Mouse (Mus musculus) spleen, adult 2 months (tissue): ENCODE measurements around the gene Pacrg. TPM values are rescaled to one million over a fixed set of nuclear protein-coding genes. Genes with fewer than 3 reads are reported as not detected.

Source experiments
- DNase-seq, 2 experiments: peaks; one replicate each; pipeline versions ENCODE4 v3.0.0 to v3.0.0-alpha.2; 2012 to 2021; ENCODE audit warnings: low spot score in 2 of 2, low read depth in 1 of 2
- H3K27ac ChIP-seq: fragments of 200-500 bp; 2 replicates; pipeline ENCODE4 v1.5.1; 2012; ENCODE audit warnings: low read length, inconsistent platforms; ENCODE audit not compliant: insufficient read depth
- H3K27me3 ChIP-seq: fragments of 200-500 bp; 2 replicates; pipeline ENCODE4 v1.6.1; 2012; ENCODE audit warnings: mild to moderate bottlenecking, moderate library complexity, low read length, inconsistent platforms; ENCODE audit not compliant: control insufficient read depth, insufficient read depth
- H3K36me3 ChIP-seq: fragments of 200-500 bp; 2 replicates; pipeline ENCODE4 v1.6.1; 2012; ENCODE audit warnings: mild to moderate bottlenecking, low read length, inconsistent platforms; ENCODE audit not compliant: control insufficient read depth, insufficient read depth
- H3K4me1 ChIP-seq: fragments of 200-500 bp; 2 replicates; pipeline ENCODE4 v1.6.1; 2011; ENCODE audit warnings: inconsistent platforms; ENCODE audit not compliant: control insufficient read depth, insufficient read depth, insufficient read length
- H3K4me3 ChIP-seq: fragments of 200-500 bp; 2 replicates; pipeline ENCODE4 v1.5.1; 2011; ENCODE audit warnings: mild to moderate bottlenecking, inconsistent platforms; ENCODE audit not compliant: insufficient read depth, insufficient read length; ENCODE audit errors: extremely low read depth
- CTCF ChIP-seq: fragments of 200-500 bp; IDR thresholded peaks from 2 replicates; pipeline ENCODE4 v1.5.1; 2011; ENCODE audit warnings: mild to moderate bottlenecking, inconsistent platforms; ENCODE audit not compliant: insufficient read depth, insufficient read length, insufficient replicate concordance; ENCODE audit errors: extremely low read depth
- POLR2A ChIP-seq: fragments of 200-500 bp; IDR thresholded peaks from 2 replicates; pipeline ENCODE4 v1.6.1; 2011; ENCODE audit warnings: low read depth, low read length, inconsistent platforms
- WGBS: fragments of 180-500 bp; shearing (Covaris S2); methylation state at CpG from one replicate; pipeline ENCODE4 v1.1.7; 2018; 5-methylcytosine and 5-hydroxymethylcytosine counted together
- polyA plus RNA-seq: library from polyadenylated mRNA; depleted of rRNA; stranded (reverse); fragments of >200 nt; gene quantifications from 2 replicates; pipeline ENCODE4 v1.2.3, GENCODE M21; 2012

The Pacrg gene
- polyA plus RNA-seq, 1 experiment, result not detected

- no peak overlapping the region for H3K4me3 ChIP-seq
- H3K4me1 ChIP-seq, result no peaks in the 10 kb centered on the region
- H3K27ac ChIP-seq, result no peak overlapping the region
- TF ChIP-seq POLR2A, result no peak
- no peak for TF ChIP-seq CTCF
- 67% methylated on average over 7 of the region's 7 CpGs for WGBS
- H3K36me3 ChIP-seq, result no peaks in the 10 kb centered on the region
- H3K27me3 ChIP-seq, result no peaks in the 10 kb centered on the region
- no peak for DNase-seq
These were observed 366.2 kb downstream of the Pacrg start for GRCm38 (mm10) chr17:10473826-10474384.

GRCm38 (mm10) chr17:10473175-10473574, 366.9 kb downstream of the Pacrg start:
- H3K4me1 ChIP-seq, result no peaks in the 10 kb centered on the region
- no peak overlapping the region for H3K4me3 ChIP-seq
- TF ChIP-seq POLR2A (no peak), CTCF (no peak)
- H3K27ac ChIP-seq, result no peak overlapping the region
- WGBS, result 91% methylated on average over 6 of the region's 6 CpGs
- H3K27me3 ChIP-seq, result no peaks in the 10 kb centered on the region
- no peaks in the 10 kb centered on the region for H3K36me3 ChIP-seq
- no peak for DNase-seq

GRCm38 (mm10) chr17:10469874-10470568, 370.1 kb downstream of the Pacrg start:
- DNase-seq, result no peak
- 84% methylated on average over 9 of the region's 9 CpGs for WGBS

GRCm38 (mm10) chr17:10467102-10467501, 373.0 kb downstream of the Pacrg start:
- Histone ChIP-seq H3K27me3 (no peaks in the 10 kb centered on the region), H3K27ac (no peak overlapping the region), H3K4me3 (no peak overlapping the region), H3K36me3 (no peaks in the 10 kb centered on the region), H3K4me1 (no peaks in the 10 kb centered on the region)
- DNase-seq, result no peak
- 86% methylated on average over 3 of the region's 3 CpGs for WGBS
- no peak for TF ChIP-seq CTCF
- TF ChIP-seq POLR2A, result no peak

More at GRCm38 (mm10) chr17:10469874-10470568, 370.1 kb downstream of the Pacrg start:
- Histone ChIP-seq H3K27ac (no peak overlapping the region), H3K27me3 (no peaks in the 10 kb centered on the region), H3K36me3 (no peaks in the 10 kb centered on the region), H3K4me3 (no peak overlapping the region), H3K4me1 (no peaks in the 10 kb centered on the region)
- no peak for TF ChIP-seq POLR2A
- no peak for TF ChIP-seq CTCF

- Histone ChIP-seq H3K4me1 (no peaks in the 10 kb centered on the region), H3K36me3 (no peaks in the 10 kb centered on the region), H3K27me3 (no peaks in the 10 kb centered on the region), H3K27ac (no peak overlapping the region), H3K4me3 (no peak overlapping the region)
- TF ChIP-seq POLR2A (no peak), CTCF (no peak)
- no peak for DNase-seq
- 91% methylated on average over 6 of the region's 6 CpGs for WGBS
These were observed 374.6 kb downstream of the Pacrg start for GRCm38 (mm10) chr17:10465467-10465866.

GRCm38 (mm10) chr17:10464700-10465099, 375.4 kb downstream of the Pacrg start:
- Histone ChIP-seq H3K36me3 (no peaks in the 10 kb centered on the region), H3K4me3 (no peak overlapping the region), H3K27me3 (no peaks in the 10 kb centered on the region), H3K27ac (no peak overlapping the region), H3K4me1 (no peaks in the 10 kb centered on the region)
- WGBS, result 76% methylated on average over 3 of the region's 3 CpGs
- no peak for DNase-seq
- TF ChIP-seq POLR2A, result no peak
- TF ChIP-seq CTCF, result no peak

GRCm38 (mm10) chr17:10463626-10464025, 376.5 kb downstream of the Pacrg start:
- no peak overlapping the region for H3K27ac ChIP-seq
- H3K27me3 ChIP-seq, result no peaks in the 10 kb centered on the region
- no peaks in the 10 kb centered on the region for H3K4me1 ChIP-seq
- no peak overlapping the region for H3K4me3 ChIP-seq
- no peak for DNase-seq
- no peaks in the 10 kb centered on the region for H3K36me3 ChIP-seq
- TF ChIP-seq CTCF (no peak), POLR2A (no peak)
- WGBS, result 90% methylated on average over 3 of the region's 3 CpGs
